ENCODE assay signal across 18 mouse cellular contexts in genomic region chr12:35401219-35401618, GRCm38 (mm10).
DNase-seq lines count a peak whose midpoint lies in the region; ATAC-seq lines count a peak whose summit lies in the region.
"Had no signal": no experiment of that assay in that cellular context is flagged by ENCODE, and none has a peak within 500 bp of the region (broad histone marks: within the 10 kb centered on the region; RNA-seq: fewer than 3 reads in every experiment).

No protein-coding gene starts in this region.

- 0 out of 2 replicates have a peak, but pooled peaks have one; percentile 13 for ATAC-seq in forebrain, embryonic 15.5 days (replicated peaks)
- ATAC-seq: activated CD4-positive, CD25-positive, alpha-beta regulatory T cell, adult 4 months; hindbrain, postnatal 0 days; Patski had no signal

- H3K4me2 ChIP-seq in forebrain, embryonic 15.5 days (replicated peaks) = no peak overlapping the region
- H3K4me2 ChIP-seq: heart, embryonic 13.5 days; hindbrain, embryonic 13.5 days had no signal

- DNase-seq in forebrain, embryonic 10.5 days (ENCODE audit: extremely low spot score, low spot score) = no peak
- peak; percentile 14 for DNase-seq in layer of hippocampus, adult 9-11 months
- no peak for DNase-seq in layer of hippocampus, postnatal 36 days
- peak; percentile 50 for DNase-seq in brain, adult 2 months (ENCODE audit: low read depth, low spot score)
- DNase-seq in telencephalon, adult 2 months (ENCODE audit: low read depth, low spot score) = peak; percentile 47
- DNase-seq: adrenal gland, postnatal 14 days; cerebellum, adult 2 months; cerebellum, postnatal 10 days; gastrocnemius, postnatal 36 days; heart, adult 11 months had no signal

- H3K27me3 ChIP-seq in forebrain, embryonic 15.5 days = no peaks in the 10 kb centered on the region
- H3K27me3 ChIP-seq in forebrain, embryonic 10.5 days (ENCODE audit: poor library complexity, severe bottlenecking) = no peaks in the 10 kb centered on the region
- H3K27me3 ChIP-seq: CH12.LX; heart, embryonic 13.5 days; hindbrain, embryonic 13.5 days; Patski had no signal

- no peak overlapping the region for H3K4me3 ChIP-seq in forebrain, embryonic 15.5 days
- no peak overlapping the region for H3K4me3 ChIP-seq in forebrain, embryonic 10.5 days
- H3K4me3 ChIP-seq: embryonic facial prominence, embryonic 10.5 days; heart, embryonic 13.5 days; hindbrain, embryonic 13.5 days had no signal

- H3K27ac ChIP-seq in forebrain, embryonic 15.5 days (replicated peaks) = no peak overlapping the region
- no peak overlapping the region for H3K27ac ChIP-seq in forebrain, embryonic 10.5 days
- H3K27ac ChIP-seq: embryonic facial prominence, embryonic 10.5 days; heart, embryonic 13.5 days; hindbrain, embryonic 13.5 days; hindbrain, postnatal 0 days had no signal

- 49% methylated on average over 2 of the region's 2 CpGs for WGBS in forebrain, embryonic 15.5 days
- 88% methylated on average over 2 of the region's 2 CpGs for WGBS in forebrain, embryonic 10.5 days

- no peaks in the 10 kb centered on the region for H3K36me3 ChIP-seq in forebrain, embryonic 15.5 days
- H3K36me3 ChIP-seq in forebrain, embryonic 10.5 days (replicated peaks) = no peaks in the 10 kb centered on the region
- H3K36me3 ChIP-seq: embryonic facial prominence, embryonic 10.5 days; heart, embryonic 13.5 days; hindbrain, embryonic 13.5 days had no signal

- H3K9ac ChIP-seq in forebrain, embryonic 15.5 days (replicated peaks) = no peak overlapping the region
- H3K9ac ChIP-seq: heart, embryonic 13.5 days; hindbrain, embryonic 13.5 days had no signal

- no peaks in the 10 kb centered on the region for H3K9me3 ChIP-seq in forebrain, embryonic 15.5 days
- no peaks in the 10 kb centered on the region for H3K9me3 ChIP-seq in forebrain, embryonic 10.5 days
- H3K9me3 ChIP-seq: embryonic facial prominence, embryonic 10.5 days; heart, embryonic 13.5 days had no signal

- no peaks in the 10 kb centered on the region for H3K4me1 ChIP-seq in forebrain, embryonic 15.5 days
- H3K4me1 ChIP-seq in forebrain, embryonic 10.5 days = no peaks in the 10 kb centered on the region
- H3K4me1 ChIP-seq: embryonic facial prominence, embryonic 10.5 days; heart, embryonic 13.5 days; hindbrain, embryonic 13.5 days had no signal

Comparison
In these comparisons a context has a peak if more than half of its experiments do, and no peak if none do; other contexts are left out.
1. DNase-seq: peak in layer of hippocampus, adult 9-11 months (single experiment), brain, adult 2 months (single experiment) and telencephalon, adult 2 months (single experiment); none in forebrain, embryonic 10.5 days (single experiment) and layer of hippocampus, postnatal 36 days (0 of 2).